Comparison of ENCODE assay signal across 31 mouse cellular contexts in the genomic region with DNA sequence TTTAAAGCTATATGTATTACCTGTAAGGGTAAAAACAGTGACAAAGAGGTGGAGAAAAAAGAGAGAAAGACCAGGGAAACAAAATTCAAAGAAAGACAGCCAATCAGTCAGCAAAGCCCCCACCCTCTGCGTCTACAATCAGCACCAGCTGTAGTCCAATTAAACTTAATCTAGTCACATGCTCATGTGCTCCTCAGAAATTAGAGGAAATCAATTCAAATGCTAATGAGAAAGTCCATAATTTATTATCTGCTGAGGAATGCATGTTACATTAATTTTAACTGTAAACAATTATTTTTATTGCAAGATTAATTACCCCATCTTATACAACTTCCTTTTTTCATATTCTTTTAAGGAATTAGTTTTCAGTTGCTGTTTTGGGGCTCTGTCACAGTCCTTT.
DNase-seq lines count a peak whose midpoint lies in the region; ATAC-seq lines count a peak whose summit lies in the region.
"Had no signal": no experiment of that assay in that cellular context is flagged by ENCODE, and none has a peak within 500 bp of the region (broad histone marks: within the 10 kb centered on the region; RNA-seq: fewer than 3 reads in every experiment).

No protein-coding gene starts in this region.

- no peak overlapping the region for H3K27ac ChIP-seq in forebrain, embryonic 12.5 days
- no peak overlapping the region for H3K27ac ChIP-seq in forebrain, embryonic 10.5 days
- no peak overlapping the region for H3K27ac ChIP-seq in midbrain, embryonic 11.5 days (ENCODE audit: low read depth, low read length)
- H3K27ac ChIP-seq in midbrain, embryonic 14.5 days (replicated peaks; ENCODE audit: low read depth, low read length), result no peak overlapping the region
- H3K27ac ChIP-seq in forebrain, embryonic 16.5 days (ENCODE audit: low read length), result no peak overlapping the region
- H3K27ac ChIP-seq: heart, embryonic 10.5 days; heart, embryonic 15.5 days; hindbrain, embryonic 15.5 days; left cerebral cortex, adult 2 months; limb, embryonic 12.5 days; liver, embryonic 15.5 days; neural tube, embryonic 12.5 days; stomach, postnatal 0 days had no signal

- peaks cover 8% of the 10 kb centered on the region; the same call in 1 of the 2 replicates for H3K4me1 ChIP-seq in forebrain, embryonic 12.5 days
- H3K4me1 ChIP-seq in forebrain, embryonic 10.5 days, result peaks cover 23% of the 10 kb centered on the region
- H3K4me1 ChIP-seq in midbrain, embryonic 11.5 days (ENCODE audit: control insufficient read depth, insufficient read depth, low read length), result no peaks in the 10 kb centered on the region
- H3K4me1 ChIP-seq in midbrain, embryonic 14.5 days (ENCODE audit: control insufficient read depth, insufficient read depth, low read length), result no peaks in the 10 kb centered on the region; the same call in 1 of the 2 replicates
- peaks cover 4% of the 10 kb centered on the region for H3K4me1 ChIP-seq in forebrain, embryonic 16.5 days (replicated peaks; ENCODE audit: control insufficient read depth, insufficient read depth, low read length)
- H3K4me1 ChIP-seq: heart, embryonic 10.5 days; heart, embryonic 15.5 days; liver, embryonic 15.5 days; neural tube, embryonic 12.5 days had no signal

- H3K9me3 ChIP-seq in forebrain, embryonic 12.5 days, result no peaks in the 10 kb centered on the region
- no peaks in the 10 kb centered on the region for H3K9me3 ChIP-seq in forebrain, embryonic 10.5 days
- no peaks in the 10 kb centered on the region for H3K9me3 ChIP-seq in midbrain, embryonic 11.5 days (ENCODE audit: control insufficient read depth, low read length)
- H3K9me3 ChIP-seq in midbrain, embryonic 14.5 days (ENCODE audit: control insufficient read depth, low read length), result no peaks in the 10 kb centered on the region
- H3K9me3 ChIP-seq in forebrain, embryonic 16.5 days (ENCODE audit: control insufficient read depth, low read length), result no peaks in the 10 kb centered on the region
- H3K9me3 ChIP-seq: G1E; heart, embryonic 10.5 days; heart, embryonic 15.5 days; hindbrain, embryonic 15.5 days; limb, embryonic 12.5 days; liver, embryonic 15.5 days; neural tube, embryonic 12.5 days had no signal

- WGBS in forebrain, embryonic 12.5 days, result 24% methylated on average over 1 of the region's 1 CpGs
- WGBS in forebrain, embryonic 10.5 days, result 68% methylated on average over 1 of the region's 1 CpGs
- 64% methylated on average over 1 of the region's 1 CpGs for WGBS in midbrain, embryonic 11.5 days
- WGBS in midbrain, embryonic 14.5 days, result 38% methylated on average over 1 of the region's 1 CpGs
- WGBS in forebrain, embryonic 16.5 days, result 17% methylated on average over 1 of the region's 1 CpGs

- no peak for DNase-seq in forebrain, embryonic 10.5 days (ENCODE audit: extremely low spot score, low spot score)
- peak; percentile 33 for DNase-seq in midbrain, embryonic 11.5 days (ENCODE audit: low spot score, missing footprints)
- no peak for DNase-seq in midbrain, embryonic 14.5 days
- DNase-seq in Muller cell, postnatal 12 days (ENCODE audit: inconsistent ontology term), result peak; percentile 7
- DNase-seq in cerebellum, adult 8-10 months, result no peak
- DNase-seq: adrenal gland, postnatal 25 days; cerebellum, adult 18-20 months; cerebellum, postnatal 14 days; gastrocnemius, postnatal 25 days; heart, postnatal 36 days; kidney, adult 9 months; kidney, postnatal 14 days; lung, embryonic 14.5 days; lung, postnatal 14 days; right cerebral cortex, adult 18-20 months; thymus, adult 18-20 months; thymus, postnatal 25 days had no signal

- H3K4me3 ChIP-seq in forebrain, embryonic 12.5 days (replicated peaks), result no peak overlapping the region
- H3K4me3 ChIP-seq in forebrain, embryonic 10.5 days, result no peak overlapping the region
- H3K4me3 ChIP-seq in midbrain, embryonic 11.5 days (ENCODE audit: low read depth, low read length), result no peak overlapping the region
- no peak overlapping the region for H3K4me3 ChIP-seq in midbrain, embryonic 14.5 days (replicated peaks; ENCODE audit: low read depth, low read length)
- H3K4me3 ChIP-seq in forebrain, embryonic 16.5 days (replicated peaks; ENCODE audit: low read length), result no peak overlapping the region
- H3K4me3 ChIP-seq: erythroblast, embryonic 14.5 days; heart, embryonic 10.5 days; heart, embryonic 15.5 days; hindbrain, embryonic 15.5 days; left cerebral cortex, adult 2 months; limb, embryonic 12.5 days; liver, embryonic 15.5 days; neural tube, embryonic 12.5 days had no signal

- ATAC-seq in forebrain, embryonic 12.5 days (ENCODE audit: low FRiP score), result peak; percentile 75; the same call in 1 of the 2 replicates
- no peak for ATAC-seq in midbrain, embryonic 11.5 days (ENCODE audit: low FRiP score)
- ATAC-seq in midbrain, embryonic 14.5 days (ENCODE audit: low FRiP score, low TSS enrichment), result no peak
- ATAC-seq in forebrain, embryonic 16.5 days, result peak; percentile 86
- ATAC-seq: intestine, postnatal 0 days; midbrain, embryonic 16.5 days had no signal

- H3K9ac ChIP-seq in forebrain, embryonic 12.5 days, result no peak overlapping the region
- no peak overlapping the region for H3K9ac ChIP-seq in midbrain, embryonic 11.5 days (ENCODE audit: low read length)
- no peak overlapping the region for H3K9ac ChIP-seq in midbrain, embryonic 14.5 days (replicated peaks; ENCODE audit: low read length)
- H3K9ac ChIP-seq in forebrain, embryonic 16.5 days (replicated peaks; ENCODE audit: low read depth, low read length), result no peak overlapping the region
- H3K9ac ChIP-seq: heart, embryonic 15.5 days; hindbrain, embryonic 15.5 days; limb, embryonic 12.5 days; liver, embryonic 15.5 days; lung, embryonic 14.5 days; neural tube, embryonic 12.5 days had no signal

- H3K27me3 ChIP-seq in forebrain, embryonic 12.5 days, result no peaks in the 10 kb centered on the region
- no peaks in the 10 kb centered on the region for H3K27me3 ChIP-seq in forebrain, embryonic 10.5 days (ENCODE audit: poor library complexity, severe bottlenecking)
- H3K27me3 ChIP-seq in midbrain, embryonic 11.5 days (ENCODE audit: control insufficient read depth, insufficient read depth, low read length), result no peaks in the 10 kb centered on the region
- no peaks in the 10 kb centered on the region for H3K27me3 ChIP-seq in midbrain, embryonic 14.5 days (ENCODE audit: control insufficient read depth, insufficient read depth, low read length)
- H3K27me3 ChIP-seq in forebrain, embryonic 16.5 days (replicated peaks; ENCODE audit: control insufficient read depth, insufficient read depth, low read length), result no peaks in the 10 kb centered on the region
- H3K27me3 ChIP-seq: heart, embryonic 15.5 days; hindbrain, embryonic 15.5 days; liver, embryonic 15.5 days; neural tube, embryonic 12.5 days had no signal

- H3K4me2 ChIP-seq in forebrain, embryonic 12.5 days, result no peak overlapping the region
- no peak overlapping the region for H3K4me2 ChIP-seq in midbrain, embryonic 11.5 days
- no peak overlapping the region for H3K4me2 ChIP-seq in midbrain, embryonic 14.5 days (ENCODE audit: low read length)
- no peak overlapping the region for H3K4me2 ChIP-seq in forebrain, embryonic 16.5 days (ENCODE audit: low read length)
- H3K4me2 ChIP-seq: heart, embryonic 15.5 days; hindbrain, embryonic 15.5 days; limb, embryonic 12.5 days; liver, embryonic 15.5 days; lung, embryonic 14.5 days; neural tube, embryonic 12.5 days had no signal

- H3K36me3 ChIP-seq in forebrain, embryonic 12.5 days (replicated peaks), result no peaks in the 10 kb centered on the region
- H3K36me3 ChIP-seq in forebrain, embryonic 10.5 days (replicated peaks), result no peaks in the 10 kb centered on the region
- no peaks in the 10 kb centered on the region for H3K36me3 ChIP-seq in midbrain, embryonic 11.5 days (ENCODE audit: control insufficient read depth, insufficient read depth, low read length)
- no peaks in the 10 kb centered on the region for H3K36me3 ChIP-seq in midbrain, embryonic 14.5 days (ENCODE audit: control insufficient read depth, insufficient read depth, low read length)
- H3K36me3 ChIP-seq in forebrain, embryonic 16.5 days (ENCODE audit: control insufficient read depth, insufficient read depth), result no peaks in the 10 kb centered on the region
- H3K36me3 ChIP-seq: G1E; heart, embryonic 10.5 days; heart, embryonic 15.5 days; hindbrain, embryonic 15.5 days; limb, embryonic 12.5 days; liver, embryonic 15.5 days; neural tube, embryonic 12.5 days had no signal

Comparison
In these comparisons a context has a peak if more than half of its experiments do, and no peak if none do; other contexts are left out.
1. DNase-seq: peak in midbrain, embryonic 11.5 days (single experiment) and Muller cell, postnatal 12 days (single experiment); none in forebrain, embryonic 10.5 days (single experiment), midbrain, embryonic 14.5 days (single experiment) and cerebellum, adult 8-10 months (single experiment).
2. ATAC-seq: peak in forebrain, embryonic 12.5 days (single experiment) and forebrain, embryonic 16.5 days (single experiment); none in midbrain, embryonic 11.5 days (single experiment) and midbrain, embryonic 14.5 days (single experiment).